Mouse (Mus musculus) macrophage (primary cell): ENCODE data around the gene Asic2. TPM values are rescaled to one million over a fixed set of nuclear protein-coding genes. Genes with fewer than 3 reads are reported as not detected.

Experiments used
- H3K27ac ChIP-seq: fragments of 350-480 bp; formaldehyde crosslinking; 2 replicates; pipeline ENCODE4 v1.9.0; 2021
- H3K36me3 ChIP-seq: fragments of 350-480 bp; formaldehyde crosslinking; 2 replicates; pipeline ENCODE4 v1.9.0; 2021; ENCODE audit errors: inconsistent target
- H3K4me3 ChIP-seq: fragments of 350-480 bp; formaldehyde crosslinking; 2 replicates; pipeline ENCODE4 v1.9.0; 2021; ENCODE audit errors: inconsistent target
- H3K79me2 ChIP-seq: fragments of 350-480 bp; formaldehyde crosslinking; 2 replicates; pipeline ENCODE4 v1.9.0; 2021; ENCODE audit errors: inconsistent target
- WGBS: methylation state at CpG from one replicate; pipeline ENCODE4 v1.1.7; 2026; ENCODE audit warnings: inconsistent platforms; ENCODE audit not compliant: missing documents; 5-methylcytosine and 5-hydroxymethylcytosine counted together
- polyA plus RNA-seq: library from polyadenylated mRNA; stranded (reverse); fragments of 250-400 nt; gene quantifications from 3 replicates; pipeline ENCODE4 v1.2.4, GENCODE M21; 2018; ENCODE audit warnings: inconsistent platforms

Asic2 gene
- polyA plus RNA-seq, 1 experiment from 2014 or later = not detected

DNA sequence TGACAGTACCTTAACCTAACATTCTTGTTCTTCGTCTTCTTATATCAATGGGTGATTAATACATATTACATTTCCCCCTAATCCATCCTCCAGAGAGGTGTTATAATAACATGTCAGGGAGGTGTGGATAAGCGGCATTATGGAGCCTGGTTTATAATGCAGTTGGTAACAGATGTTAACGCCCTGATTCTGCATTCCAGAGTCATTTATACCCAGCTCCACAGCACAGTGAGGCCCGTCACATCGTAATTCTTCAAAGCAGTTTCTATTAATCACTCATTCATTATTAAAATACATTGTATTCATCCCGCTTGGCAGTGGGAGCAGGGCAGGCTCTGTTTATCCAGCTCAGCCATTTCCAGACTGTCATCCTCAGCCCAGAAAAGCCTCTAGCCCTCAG lies 52.8 kb downstream of the Asic2 start:
- no peak overlapping the region for H3K27ac ChIP-seq
- H3K4me3 ChIP-seq = no peak overlapping the region
- no peaks in the 10 kb centered on the region for H3K79me2 ChIP-seq
- H3K36me3 ChIP-seq = no peaks in the 10 kb centered on the region
- 92% methylated on average over 6 of the region's 6 CpGs for WGBS

DNA sequence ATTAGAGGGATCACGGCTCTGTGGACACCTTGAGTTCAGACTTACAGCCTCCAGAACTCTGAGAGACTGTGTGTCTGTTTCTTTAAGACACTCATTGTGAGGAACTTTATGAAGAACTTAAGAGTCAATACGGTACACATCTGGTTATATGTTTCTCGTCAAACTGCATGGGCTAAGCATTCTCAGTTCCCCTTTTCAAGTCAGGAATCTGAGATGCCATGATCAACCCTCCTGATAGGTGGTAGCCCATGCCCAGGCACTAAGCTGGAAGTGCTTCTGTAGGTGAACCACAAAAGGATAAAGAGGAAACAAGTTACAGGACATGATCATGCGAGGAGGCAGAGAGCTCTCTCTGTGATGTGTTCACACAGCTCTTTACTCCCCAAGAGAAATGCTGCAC lies 55.2 kb downstream of the Asic2 start:
- Histone ChIP-seq H3K79me2 (no peaks in the 10 kb centered on the region), H3K27ac (no peak overlapping the region), H3K4me3 (no peak overlapping the region), H3K36me3 (no peaks in the 10 kb centered on the region)
- WGBS = 27% methylated on average over 4 of the region's 4 CpGs

DNA sequence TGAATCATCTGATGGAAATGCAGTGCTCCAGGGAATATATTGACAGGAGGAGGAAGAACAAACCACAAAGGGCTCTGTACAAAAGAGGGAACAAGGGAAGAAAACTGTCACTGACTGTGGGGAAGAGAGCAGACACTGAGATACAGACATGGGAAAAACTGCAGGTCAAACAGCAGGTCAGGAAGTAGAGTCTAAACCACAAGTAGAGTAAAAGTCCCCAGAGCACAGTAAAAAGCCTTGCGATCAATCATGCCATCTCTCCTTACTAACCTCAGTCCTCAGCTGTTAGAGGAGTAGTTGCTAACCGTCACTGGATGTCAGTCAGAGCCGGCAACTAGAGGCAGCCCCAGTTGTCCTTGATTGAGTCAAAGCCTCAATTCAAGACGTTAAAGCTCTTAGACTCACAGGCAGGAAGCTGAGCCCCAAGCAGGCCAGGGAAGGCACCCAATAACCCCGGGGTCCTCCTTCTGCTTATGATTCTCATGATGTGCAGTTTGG lies 58.8 kb downstream of the Asic2 start:
- H3K27ac ChIP-seq = no peak overlapping the region
- H3K79me2 ChIP-seq = no peaks in the 10 kb centered on the region
- no peak overlapping the region for H3K4me3 ChIP-seq
- WGBS = 2% methylated on average over 5 of the region's 5 CpGs
- H3K36me3 ChIP-seq = no peaks in the 10 kb centered on the region

DNA sequence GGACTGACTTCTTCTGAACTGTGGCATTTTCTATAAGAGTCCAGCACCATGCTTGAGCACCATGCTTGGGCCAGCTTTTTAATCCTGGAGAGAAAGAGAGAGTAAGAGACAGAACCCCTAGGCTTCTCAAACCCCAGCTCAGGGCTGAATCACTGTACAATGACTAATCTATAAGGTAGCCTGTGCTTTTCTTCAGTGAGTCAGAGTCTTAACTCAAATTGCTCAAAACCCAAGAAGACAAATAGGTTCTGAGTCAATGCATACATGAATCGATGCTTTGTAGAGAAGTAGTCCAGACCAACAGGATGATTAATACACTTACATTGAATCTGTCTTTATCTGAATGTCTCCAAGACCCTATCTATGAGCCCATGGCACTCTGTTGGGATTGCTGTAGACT lies 59.5 kb downstream of the Asic2 start:
- Histone ChIP-seq H3K79me2 (no peaks in the 10 kb centered on the region), H3K4me3 (no peak overlapping the region), H3K36me3 (no peaks in the 10 kb centered on the region), H3K27ac (no peak overlapping the region)
- WGBS = 82% methylated on average over 1 of the region's 1 CpGs

DNA sequence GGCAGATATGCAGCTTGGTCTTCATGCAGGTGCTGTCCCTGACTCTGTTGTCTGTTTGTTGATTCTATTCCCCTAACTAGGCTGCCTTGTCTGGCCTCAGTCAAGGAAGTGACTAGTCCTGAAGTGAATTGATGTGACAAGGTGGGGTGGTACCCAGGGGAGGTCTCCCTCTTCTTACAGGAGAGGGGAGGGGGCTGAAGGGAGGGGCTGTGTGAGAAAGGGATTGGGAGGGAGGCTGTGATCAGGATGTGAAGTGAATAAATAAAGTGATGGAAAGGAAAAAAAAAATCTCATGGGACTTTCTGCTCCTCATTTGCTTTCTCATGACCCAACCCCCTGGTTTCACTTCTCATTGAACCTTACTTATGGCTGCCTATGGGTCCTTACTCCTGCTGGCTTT lies 65.9 kb downstream of the Asic2 start:
- Histone ChIP-seq H3K4me3 (no peak overlapping the region), H3K36me3 (no peaks in the 10 kb centered on the region), H3K79me2 (no peaks in the 10 kb centered on the region), H3K27ac (no peak overlapping the region)

DNA sequence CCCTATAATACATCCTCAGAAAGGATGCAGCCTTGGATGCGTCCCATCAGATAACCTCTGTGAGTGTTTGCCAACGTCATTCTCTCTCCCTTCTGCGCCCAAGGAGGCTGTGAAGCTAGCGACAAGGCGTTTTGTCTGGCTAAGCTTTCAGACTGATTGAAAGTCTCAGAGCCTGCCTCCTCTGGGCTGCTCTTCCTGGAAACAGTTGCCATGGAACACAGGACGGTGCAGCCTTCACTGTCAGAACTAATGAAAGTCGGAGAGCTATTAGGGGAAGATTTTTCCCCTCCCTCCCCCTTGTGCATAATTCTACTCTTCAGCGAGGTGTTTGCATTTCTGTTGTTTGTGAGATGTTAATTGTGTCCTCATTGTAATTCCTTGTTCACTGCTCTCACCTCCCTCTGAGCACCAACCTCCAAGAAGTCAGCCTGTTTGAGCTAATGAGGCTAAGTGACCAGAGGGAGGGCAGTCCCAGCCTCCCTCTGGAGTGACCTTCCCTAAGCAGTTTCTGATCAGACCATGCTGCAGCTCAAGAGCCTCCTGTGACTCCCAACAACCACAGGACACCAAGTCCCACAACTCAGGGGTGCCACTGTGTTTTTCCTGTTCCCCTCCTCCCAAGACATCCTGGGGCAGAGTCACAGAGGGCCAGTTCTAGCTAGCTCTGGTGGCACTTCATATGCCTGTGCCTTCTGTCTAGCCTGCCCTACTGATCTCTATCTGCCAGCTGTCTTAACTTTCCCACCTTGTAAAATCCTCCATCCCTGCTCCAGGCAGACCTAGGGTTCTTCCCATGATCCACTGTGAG lies 70.5 kb downstream of the Asic2 start:
- Histone ChIP-seq H3K4me3 (no peak overlapping the region), H3K79me2 (no peaks in the 10 kb centered on the region), H3K27ac (no peak overlapping the region), H3K36me3 (no peaks in the 10 kb centered on the region)
- WGBS = 39% methylated on average over 8 of the region's 8 CpGs

DNA sequence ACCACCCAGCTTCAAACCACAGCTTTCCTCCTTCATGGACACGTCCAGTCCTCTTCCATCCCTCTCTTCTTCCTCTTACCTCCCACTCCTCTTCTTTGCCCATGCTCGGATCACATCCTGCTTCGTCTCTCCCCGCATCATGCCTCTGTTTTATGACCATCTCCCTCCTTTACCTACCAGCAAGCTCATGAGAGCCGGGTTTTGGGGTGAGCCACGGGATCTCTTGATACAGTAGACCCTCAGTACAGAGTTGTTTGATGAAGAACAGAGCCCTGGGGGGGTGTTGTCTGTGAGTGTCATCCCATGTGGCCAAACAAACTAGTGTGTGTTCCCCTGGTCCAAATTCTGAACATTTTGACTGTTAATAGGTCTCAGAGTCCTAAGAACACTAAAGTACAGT lies 71.7 kb downstream of the Asic2 start:
- H3K79me2 ChIP-seq = no peaks in the 10 kb centered on the region
- WGBS = 85% methylated on average over 6 of the region's 6 CpGs
- no peak overlapping the region for H3K4me3 ChIP-seq
- H3K27ac ChIP-seq = no peak overlapping the region
- no peaks in the 10 kb centered on the region for H3K36me3 ChIP-seq

DNA sequence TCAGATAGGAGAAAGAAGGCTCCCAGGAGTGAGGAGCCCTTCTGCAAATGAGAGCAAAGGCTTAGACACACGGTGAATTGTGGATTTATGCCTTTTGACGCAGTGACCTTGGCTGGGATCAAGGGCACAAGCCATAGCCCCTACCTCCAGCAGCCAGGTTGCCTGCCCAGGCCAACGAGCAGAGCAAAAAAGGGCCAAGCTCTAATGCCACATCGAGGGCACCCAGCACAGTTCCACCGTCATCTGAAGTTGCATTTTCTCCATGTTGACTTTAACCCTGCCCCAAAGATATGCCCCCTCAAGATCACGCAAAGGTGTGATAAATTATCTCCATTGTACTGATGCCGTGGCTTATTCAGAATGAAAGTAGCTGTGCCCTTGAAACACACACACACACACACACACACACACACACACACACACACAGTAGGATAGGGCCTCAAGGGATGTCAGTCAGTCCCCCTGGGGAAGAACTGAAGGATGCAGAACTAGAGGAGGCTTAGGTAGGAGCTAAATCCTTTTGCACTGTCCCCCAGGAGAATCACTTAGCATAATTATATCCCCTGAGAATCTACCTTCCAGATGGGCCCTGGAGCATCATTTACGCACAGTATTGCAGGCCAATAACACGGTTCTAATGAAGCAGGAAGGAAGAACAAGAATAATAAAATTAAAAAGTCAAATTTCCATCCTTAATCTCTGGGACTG lies 96.6 kb downstream of the Asic2 start:
- no peaks in the 10 kb centered on the region for H3K79me2 ChIP-seq
- H3K36me3 ChIP-seq = no peaks in the 10 kb centered on the region
- H3K27ac ChIP-seq = no peak overlapping the region
- WGBS = 81% methylated on average over 9 of the region's 9 CpGs
- H3K4me3 ChIP-seq = no peak overlapping the region

DNA sequence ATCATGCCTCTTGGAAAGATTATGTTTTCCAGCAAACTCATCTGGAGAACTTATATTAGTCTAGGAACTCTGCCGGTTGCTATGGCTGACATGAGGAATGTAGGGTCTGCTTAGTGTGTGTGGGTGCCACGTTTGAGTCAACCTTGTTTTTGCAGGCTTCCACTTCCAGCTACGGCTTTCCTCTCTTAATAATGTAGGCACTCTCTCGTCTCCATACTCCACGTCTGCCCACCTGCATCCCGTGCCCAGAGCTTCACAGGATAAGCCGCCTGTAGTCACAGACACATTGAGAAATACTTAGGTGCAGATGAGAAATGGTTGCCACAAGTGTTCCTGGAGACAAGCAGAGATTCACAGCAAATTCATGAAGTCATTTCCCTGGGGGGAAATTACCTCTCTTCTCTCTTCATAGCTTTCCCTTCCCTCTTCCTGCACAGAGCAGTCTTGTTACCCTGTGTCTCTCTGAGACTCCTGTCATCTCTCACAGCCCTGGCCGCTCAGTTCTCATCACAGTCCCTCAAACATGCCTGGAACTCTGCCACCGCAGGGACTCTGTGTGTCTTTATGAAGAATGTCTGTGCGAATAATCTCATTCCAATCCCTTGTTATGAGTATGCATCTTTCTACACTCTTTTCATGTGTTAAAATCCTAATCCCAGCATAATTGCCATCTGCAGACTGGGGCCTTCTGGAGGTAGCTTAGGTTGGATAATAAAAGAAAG lies 102.4 kb downstream of the Asic2 start:
- 87% methylated on average over 10 of the region's 10 CpGs for WGBS
- Histone ChIP-seq H3K4me3 (no peak overlapping the region), H3K36me3 (no peaks in the 10 kb centered on the region), H3K79me2 (no peaks in the 10 kb centered on the region), H3K27ac (no peak overlapping the region)

DNA sequence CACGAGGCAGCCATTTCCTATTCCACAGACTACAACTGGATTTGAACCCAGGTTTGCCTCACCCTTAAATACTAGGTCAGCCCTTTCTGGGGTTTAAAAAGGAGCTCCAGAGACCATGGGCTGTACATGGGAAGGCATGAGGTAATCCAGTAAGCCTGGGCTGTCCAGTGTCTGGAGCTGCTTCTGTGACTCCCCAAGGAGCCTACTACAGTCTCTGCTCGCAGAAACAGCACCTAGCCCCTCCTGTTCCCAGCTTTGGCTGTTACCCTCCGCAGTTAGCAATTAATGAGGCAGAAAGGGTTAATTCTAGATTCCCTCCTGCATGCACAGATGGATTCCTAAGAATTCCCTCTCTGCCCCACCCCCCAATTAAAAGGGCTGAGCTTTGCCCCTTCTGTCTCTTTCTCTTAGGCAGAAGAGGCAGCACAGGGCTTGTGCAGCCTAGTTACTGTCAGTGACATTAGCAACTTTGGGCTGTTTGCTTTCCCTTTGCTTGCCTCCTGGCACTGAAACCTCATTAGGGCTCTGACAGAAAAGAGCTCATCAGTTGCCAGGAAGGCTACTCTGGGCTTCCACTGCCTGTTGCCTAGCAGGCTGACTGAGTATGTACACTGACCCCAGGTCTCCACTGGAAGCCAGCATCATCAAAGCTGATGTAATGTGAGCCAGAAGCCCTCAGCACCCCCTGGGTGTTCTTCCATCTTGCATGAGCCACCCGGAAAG lies 107.8 kb downstream of the Asic2 start, which contains the start of gene 5530401A14Rik:
5530401A14Rik (plus strand) TSS at position 424 of the 723 bp plus-strand sequence.
- 77% methylated on average over 4 of the region's 4 CpGs for WGBS
- no peaks in the 10 kb centered on the region for H3K79me2 ChIP-seq
- no peak within 1 kb of the TSS for H3K27ac ChIP-seq

DNA sequence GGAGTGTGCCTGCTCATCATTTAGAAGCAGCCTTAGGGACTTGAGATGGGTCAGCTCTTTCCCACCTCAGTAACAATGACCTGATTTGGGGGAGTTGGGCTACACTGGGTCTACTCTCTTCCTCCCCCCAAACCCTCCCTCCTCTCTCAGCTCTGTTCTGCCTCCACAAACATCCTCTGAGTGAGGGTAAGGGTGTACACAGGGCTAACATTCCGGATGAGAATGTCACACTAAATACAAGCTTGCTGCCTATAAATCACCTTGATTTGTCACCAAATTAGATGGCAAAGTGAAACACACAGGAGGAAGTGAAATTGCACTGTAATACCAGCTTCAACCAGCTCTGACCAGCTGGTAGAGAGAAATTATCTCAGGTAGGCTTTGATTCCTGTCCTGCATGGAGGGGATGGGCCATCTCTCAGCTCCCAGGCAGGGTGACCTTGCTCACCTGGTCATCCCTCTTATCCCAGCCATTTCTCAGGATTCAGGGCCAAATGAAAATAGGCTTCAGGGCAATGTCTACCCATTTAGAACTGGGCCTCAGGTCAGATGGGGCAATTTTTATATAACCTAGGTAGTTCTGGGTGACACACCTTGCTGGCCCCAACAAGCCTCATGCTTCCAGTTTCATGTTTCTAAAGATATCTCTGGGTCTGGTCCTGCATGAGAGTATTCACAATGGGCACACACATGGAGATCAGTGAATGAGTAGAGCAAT lies 120.3 kb downstream of the Asic2 start:
- H3K36me3 ChIP-seq = no peaks in the 10 kb centered on the region
- WGBS = 8% methylated on average over 1 of the region's 1 CpGs
- H3K27ac ChIP-seq = no peak overlapping the region
- no peaks in the 10 kb centered on the region for H3K79me2 ChIP-seq
- H3K4me3 ChIP-seq = no peak overlapping the region

More for the DNA sequence above, 107.8 kb downstream of the Asic2 start, which contains the start of gene 5530401A14Rik:
- H3K36me3 ChIP-seq = no peaks in the 10 kb centered on the region
- no peak within 1 kb of the TSS for H3K4me3 ChIP-seq

DNA sequence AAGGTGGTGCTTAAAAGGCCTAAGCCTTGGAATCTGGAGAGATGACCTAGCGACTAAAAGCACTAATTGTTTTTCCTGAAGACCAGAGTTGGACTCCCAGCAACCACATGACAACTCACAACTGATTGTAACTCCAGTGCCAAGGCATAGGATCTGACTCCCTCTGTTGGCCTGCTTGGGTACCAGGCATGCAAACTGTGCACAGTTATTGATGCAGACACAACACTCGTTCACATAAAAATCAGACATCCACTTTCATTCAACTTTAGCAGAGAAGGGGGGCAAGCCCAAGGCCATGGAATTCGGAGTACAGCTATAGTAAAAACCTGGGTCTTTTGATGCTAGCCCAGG lies 122.6 kb downstream of the Asic2 start:
- 77% methylated on average over 3 of the region's 3 CpGs for WGBS
- Histone ChIP-seq H3K4me3 (no peak overlapping the region), H3K36me3 (no peaks in the 10 kb centered on the region), H3K79me2 (no peaks in the 10 kb centered on the region), H3K27ac (no peak overlapping the region)

DNA sequence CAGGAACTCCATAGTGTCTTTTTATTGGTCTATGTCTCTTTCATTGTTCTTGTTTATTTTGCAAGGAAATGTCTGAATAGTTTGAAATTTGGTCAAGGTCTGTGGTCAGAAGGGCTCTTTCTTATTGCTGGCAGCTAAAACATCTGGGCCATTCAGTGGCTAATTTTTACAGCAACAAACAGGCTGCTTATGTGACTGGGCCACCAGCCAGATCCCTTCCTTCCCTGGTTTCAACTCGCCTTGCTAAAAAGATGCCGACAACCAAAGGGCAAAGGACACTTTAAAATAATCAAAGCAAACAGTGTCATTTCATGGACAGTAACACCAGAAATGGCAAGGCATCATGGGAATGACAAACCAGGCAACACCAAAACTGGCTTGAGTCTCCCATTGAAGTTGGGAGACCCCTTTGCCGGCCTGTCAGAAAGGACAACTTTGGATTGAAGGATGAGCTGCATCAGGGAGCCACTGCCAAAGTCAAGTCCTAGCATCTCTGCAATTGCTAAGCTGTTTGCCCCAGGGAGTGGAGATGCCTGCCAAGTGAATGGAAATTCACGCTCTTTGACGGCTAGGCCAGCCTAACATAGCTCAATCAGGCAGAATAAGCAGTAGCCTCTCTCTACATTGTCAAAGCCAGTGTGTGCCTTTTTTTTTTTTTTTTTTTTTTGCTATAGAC lies 123.1 kb downstream of the Asic2 start:
- Histone ChIP-seq H3K4me3 (no peak overlapping the region), H3K36me3 (no peaks in the 10 kb centered on the region), H3K79me2 (no peaks in the 10 kb centered on the region), H3K27ac (no peak overlapping the region)
- WGBS = 67% methylated on average over 5 of the region's 5 CpGs
